Mouse (Mus musculus) embryonic fibroblast, embryonic 13.5 days (primary cell): Measurements from ENCODE around the gene Nav2.

Source experiments
- CTCF ChIP-seq: IDR thresholded peaks from 2 replicates; pipeline ENCODE4 v1.5.1; 2011; ENCODE audit warnings: mild to moderate bottlenecking, control low read depth, low read length, moderate library complexity, borderline replicate concordance; ENCODE audit not compliant: insufficient read depth
- POLR2A ChIP-seq: IDR thresholded peaks from 2 replicates; pipeline ENCODE4 v1.6.1; 2011; ENCODE audit warnings: low read depth, mild to moderate bottlenecking, control low read depth, low read length, moderate library complexity

GRCm38 (mm10) chr7:49041334-49042070 lies 133.0 kb downstream of the Nav2 start:
- no peak for TF ChIP-seq CTCF
- TF ChIP-seq POLR2A, result no peak
